Mouse (Mus musculus) ES-Bruce4 (cell line): ENCODE results near the gene C1qc.
A peak's percentile ranks its signal among the peaks of the same experiment; 100 is the strongest.

Experiments used
- CTCF ChIP-seq: IDR thresholded peaks from one replicate; pipeline ENCODE4 v1.8.1; 2011; ENCODE audit warnings: low read depth, low read length
- EP300 ChIP-seq: IDR thresholded peaks from 2 replicates; pipeline ENCODE4 v1.6.1; 2011; ENCODE audit warnings: low read depth, low read length; ENCODE audit not compliant: insufficient read depth
- POLR2A ChIP-seq: IDR thresholded peaks from one replicate; pipeline ENCODE4 v1.8.1; 2011; ENCODE audit warnings: low read length; ENCODE audit not compliant: insufficient read depth

- TF ChIP-seq EP300 (no peak), CTCF (peak; percentile 95), POLR2A (no peak)
These were observed 14.2 kb upstream of the C1qc start for GRCm38 (mm10) chr4:136907033-136907432.
